Mouse (Mus musculus): Measurements from ENCODE around the gene Ift88. TPM values are rescaled to one million over a fixed set of nuclear protein-coding genes. Genes with fewer than 3 reads are reported as not detected.

The Ift88 gene
- polyA plus RNA-seq, 1 experiment from 2014 or later: 16.0 TPM

- DNase-seq: peak; percentile 71
- peak overlapping the region; percentile 82 for H3K27ac ChIP-seq (ENCODE audit: low read depth)
- WGBS: 2% methylated on average over 55 of the region's 60 CpGs
These were observed 101.7 kb downstream of the Ift88 start for GRCm38 (mm10) chr14:57525388-57526049.

GRCm38 (mm10) chr14:57526050-57526623 lies 102.3 kb downstream of the Ift88 start:
- H3K27ac ChIP-seq (ENCODE audit: low read depth): no peak overlapping the region
- H3K36me3 ChIP-seq (ENCODE audit: insufficient read depth): no peaks in the 10 kb centered on the region; the same call in 1 of the 2 replicates
- no peak overlapping the region for H3K9ac ChIP-seq
- ATAC-seq (ENCODE audit: insufficient read depth): peak; percentile 8; the same call in 1 of the 2 replicates
- no peak for DNase-seq
- peak overlapping the region; percentile 75 for H3K4me2 ChIP-seq
- no peak for TF ChIP-seq CTCF (IDR thresholded peaks at IDR 0.05; ENCODE audit: low read depth)
- no peaks in the 10 kb centered on the region for H3K4me1 ChIP-seq (ENCODE audit: insufficient read depth)
- 46% methylated on average over 10 of the region's 10 CpGs for WGBS
- H3K9me3 ChIP-seq (ENCODE audit: low read depth, low read length): no peaks in the 10 kb centered on the region
- H3K4me3 ChIP-seq (ENCODE audit: low read depth, low read length): peak overlapping the region; percentile 69
- H3K27me3 ChIP-seq (ENCODE audit: insufficient read depth, low read length): 0 out of 2 replicates have a peak, but pooled peaks cover 2% of the 10 kb centered on the region

More at GRCm38 (mm10) chr14:57525388-57526049, 101.7 kb downstream of the Ift88 start:
- H3K4me2 ChIP-seq: peak overlapping the region; percentile 75
- H3K36me3 ChIP-seq (ENCODE audit: insufficient read depth): no peaks in the 10 kb centered on the region; the same call in 1 of the 2 replicates
- no peaks in the 10 kb centered on the region for H3K9me3 ChIP-seq (ENCODE audit: low read depth, low read length)
- no peaks in the 10 kb centered on the region for H3K4me1 ChIP-seq (ENCODE audit: insufficient read depth)
- 0 out of 2 replicates have a peak, but pooled peaks cover 2% of the 10 kb centered on the region for H3K27me3 ChIP-seq (ENCODE audit: insufficient read depth, low read length)
- H3K9ac ChIP-seq: peak overlapping the region; percentile 74
- ATAC-seq (ENCODE audit: insufficient read depth): peak; percentile 89
- peak; percentile 42; the same call in 1 of the 2 replicates for TF ChIP-seq CTCF (IDR thresholded peaks at IDR 0.05; ENCODE audit: low read depth)
- H3K4me3 ChIP-seq (ENCODE audit: low read depth, low read length): peak overlapping the region; percentile 69

GRCm38 (mm10) chr14:57527122-57527521 lies 103.3 kb downstream of the Ift88 start:
- H3K27ac ChIP-seq (ENCODE audit: low read depth): no peak overlapping the region
- no peak for DNase-seq
- H3K4me1 ChIP-seq (ENCODE audit: insufficient read depth): no peaks in the 10 kb centered on the region
- H3K36me3 ChIP-seq (ENCODE audit: insufficient read depth): no peaks in the 10 kb centered on the region
- ATAC-seq (ENCODE audit: insufficient read depth): no peak
- H3K9me3 ChIP-seq (ENCODE audit: low read depth, low read length): no peaks in the 10 kb centered on the region
- no peak for TF ChIP-seq CTCF (IDR thresholded peaks at IDR 0.05; ENCODE audit: low read depth)
- 45% methylated on average over 6 of the region's 7 CpGs for WGBS
- H3K4me3 ChIP-seq (ENCODE audit: low read depth, low read length): no peak overlapping the region
- H3K27me3 ChIP-seq (ENCODE audit: insufficient read depth, low read length): 0 out of 2 replicates have a peak, but pooled peaks cover 2% of the 10 kb centered on the region
- no peak overlapping the region for H3K9ac ChIP-seq
- no peak overlapping the region for H3K4me2 ChIP-seq

GRCm38 (mm10) chr14:57527598-57527997 lies 103.7 kb downstream of the Ift88 start:
- Histone ChIP-seq H3K27ac (ENCODE audit: low read depth) (no peak overlapping the region), H3K27me3 (ENCODE audit: insufficient read depth, low read length) (0 out of 2 replicates have a peak, but pooled peaks cover 2% of the 10 kb centered on the region), H3K4me2 (no peak overlapping the region), H3K4me3 (ENCODE audit: low read depth, low read length) (no peak overlapping the region), H3K9me3 (ENCODE audit: low read depth, low read length) (no peaks in the 10 kb centered on the region), H3K36me3 (ENCODE audit: insufficient read depth) (no peaks in the 10 kb centered on the region), H3K9ac (no peak overlapping the region), H3K4me1 (ENCODE audit: insufficient read depth) (no peaks in the 10 kb centered on the region)
- DNase-seq (no peak), ATAC-seq (ENCODE audit: insufficient read depth) (no peak)
- 27% methylated on average over 2 of the region's 2 CpGs for WGBS
- no peak for TF ChIP-seq CTCF (IDR thresholded peaks at IDR 0.05; ENCODE audit: low read depth)

DNA sequence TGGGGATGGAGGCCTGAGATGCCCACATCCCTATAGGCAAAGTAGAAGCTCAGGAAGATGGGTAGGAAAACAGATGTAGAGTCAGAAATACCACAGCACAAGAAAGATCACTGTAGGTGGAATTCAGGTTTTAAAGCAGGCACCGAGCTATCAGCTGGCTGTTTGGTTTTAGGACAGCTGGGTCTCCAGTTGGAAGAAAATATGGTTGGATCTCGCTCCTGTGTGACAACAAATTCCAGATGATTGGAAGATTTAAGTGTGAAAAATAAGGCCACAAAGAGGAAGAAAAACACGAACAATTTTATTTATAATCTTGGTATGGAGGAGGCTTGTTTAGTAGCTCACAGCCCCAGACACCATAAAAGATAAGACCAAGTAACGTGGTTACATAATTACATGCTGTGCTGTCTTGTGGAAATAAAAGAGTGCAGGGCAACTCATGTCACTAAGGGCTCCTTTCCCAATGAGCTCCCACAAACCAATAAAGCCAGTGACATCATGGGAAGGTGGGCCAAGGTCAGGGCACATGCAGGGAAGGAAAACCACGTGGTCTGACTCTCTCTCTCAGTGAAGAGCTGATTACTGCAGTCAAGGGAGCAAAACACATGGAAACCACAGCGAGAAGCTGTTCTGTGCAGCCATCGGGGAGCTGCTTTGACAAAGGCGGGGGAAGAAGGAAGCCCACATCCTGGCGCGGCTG lies 105.4 kb downstream of the Ift88 start:
- Histone ChIP-seq H3K27me3 (ENCODE audit: insufficient read depth, low read length) (peaks cover 4% of the 10 kb centered on the region; the same call in 1 of the 2 replicates), H3K9ac (no peak overlapping the region), H3K36me3 (ENCODE audit: insufficient read depth) (no peaks in the 10 kb centered on the region), H3K4me3 (ENCODE audit: low read depth, low read length) (no peak overlapping the region), H3K27ac (ENCODE audit: low read depth) (no peak overlapping the region), H3K4me1 (ENCODE audit: insufficient read depth) (peaks cover 2% of the 10 kb centered on the region), H3K4me2 (no peak overlapping the region), H3K9me3 (ENCODE audit: low read depth, low read length) (no peaks in the 10 kb centered on the region)
- no peak for TF ChIP-seq CTCF (IDR thresholded peaks at IDR 0.05; ENCODE audit: low read depth)
- 51% methylated on average over 10 of the region's 10 CpGs for WGBS
- DNase-seq: no peak
- no peak for ATAC-seq (ENCODE audit: insufficient read depth)

GRCm38 (mm10) chr14:57529786-57530515 lies 106.1 kb downstream of the Ift88 start:
- DNase-seq: no peak

More at GRCm38 (mm10) chr14:57529786-57530515, 106.1 kb downstream of the Ift88 start:
- peaks cover 9% of the 10 kb centered on the region for H3K4me1 ChIP-seq (ENCODE audit: insufficient read depth)
- H3K27ac ChIP-seq (ENCODE audit: low read depth): no peak overlapping the region
- H3K36me3 ChIP-seq (ENCODE audit: insufficient read depth): no peaks in the 10 kb centered on the region
- WGBS: 58% methylated on average over 5 of the region's 5 CpGs
- no peak overlapping the region for H3K9ac ChIP-seq
- ATAC-seq (ENCODE audit: insufficient read depth): no peak
- H3K4me2 ChIP-seq: no peak overlapping the region
- no peaks in the 10 kb centered on the region for H3K9me3 ChIP-seq (ENCODE audit: low read depth, low read length)
- TF ChIP-seq CTCF (IDR thresholded peaks at IDR 0.05; ENCODE audit: low read depth): no peak
- peaks cover 2% of the 10 kb centered on the region; the same call in 1 of the 2 replicates for H3K27me3 ChIP-seq (ENCODE audit: insufficient read depth, low read length)
- H3K4me3 ChIP-seq (ENCODE audit: low read depth, low read length): no peak overlapping the region

Measured in lung, embryonic 14.5 days (tissue).